Mouse (Mus musculus): Measurements from ENCODE around the gene Ush1g. TPM values are rescaled to one million over a fixed set of nuclear protein-coding genes. Genes with fewer than 3 reads are reported as not detected.

Gene Ush1g
- polyA plus RNA-seq, 1 experiment from 2014 or later: 0.06 TPM

DNA sequence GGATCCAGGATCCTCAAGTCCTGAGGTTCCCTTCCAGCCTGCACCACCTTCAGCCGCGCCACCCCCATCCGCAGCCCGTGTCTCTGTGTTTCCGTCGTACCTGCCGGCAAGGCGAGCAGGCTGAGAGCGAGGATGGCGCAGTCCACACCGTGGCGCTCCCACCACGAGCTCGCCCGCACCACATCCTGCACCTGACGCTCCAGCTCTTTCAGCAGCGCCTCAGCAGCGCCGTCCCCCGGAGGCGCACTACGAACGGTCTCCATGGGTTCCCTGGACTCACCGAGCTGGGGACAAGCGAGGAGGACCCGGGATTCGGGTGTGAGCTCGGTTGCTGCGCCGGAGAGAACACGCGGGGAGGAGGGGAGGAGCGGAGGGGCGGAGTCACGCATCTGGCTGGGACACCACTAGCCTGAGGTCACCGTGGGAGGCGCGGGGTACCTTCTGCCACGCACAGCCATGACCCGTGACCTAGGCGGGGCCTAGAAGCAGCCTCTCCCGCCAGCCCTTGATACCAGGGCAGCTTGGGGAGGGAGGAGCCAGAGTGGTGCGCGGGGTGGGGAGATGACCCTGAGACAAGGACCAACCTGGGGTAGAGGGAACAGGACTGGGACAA, 24.5 kb downstream of the Ush1g start, which contains the start of gene Fads6:
Gene Fads6, minus strand, starts transcription at position 450 of the 613 bp plus-strand sequence.
- Histone ChIP-seq H3K4me3 (peak within 1 kb of the TSS; percentile 49), H3K27ac (peak within 1 kb of the TSS; percentile 55; the same call in 1 of the 2 replicates), H3K9me3 (no peaks in the 10 kb centered on the region; the same call in 1 of the 2 replicates), H3K36me3 (no peaks in the 10 kb centered on the region), H3K4me2 (peak within 1 kb of the TSS; percentile 83), H3K4me1 (replicated peaks) (peaks cover 14% of the 10 kb centered on the region), H3K27me3 (peaks cover 37% of the 10 kb centered on the region), H3K9ac (peak within 1 kb of the TSS; percentile 70)
- ATAC-seq (ENCODE audit: low FRiP score): peak; percentile 88
- WGBS: 2% methylated on average over 44 of the region's 44 CpGs

DNA sequence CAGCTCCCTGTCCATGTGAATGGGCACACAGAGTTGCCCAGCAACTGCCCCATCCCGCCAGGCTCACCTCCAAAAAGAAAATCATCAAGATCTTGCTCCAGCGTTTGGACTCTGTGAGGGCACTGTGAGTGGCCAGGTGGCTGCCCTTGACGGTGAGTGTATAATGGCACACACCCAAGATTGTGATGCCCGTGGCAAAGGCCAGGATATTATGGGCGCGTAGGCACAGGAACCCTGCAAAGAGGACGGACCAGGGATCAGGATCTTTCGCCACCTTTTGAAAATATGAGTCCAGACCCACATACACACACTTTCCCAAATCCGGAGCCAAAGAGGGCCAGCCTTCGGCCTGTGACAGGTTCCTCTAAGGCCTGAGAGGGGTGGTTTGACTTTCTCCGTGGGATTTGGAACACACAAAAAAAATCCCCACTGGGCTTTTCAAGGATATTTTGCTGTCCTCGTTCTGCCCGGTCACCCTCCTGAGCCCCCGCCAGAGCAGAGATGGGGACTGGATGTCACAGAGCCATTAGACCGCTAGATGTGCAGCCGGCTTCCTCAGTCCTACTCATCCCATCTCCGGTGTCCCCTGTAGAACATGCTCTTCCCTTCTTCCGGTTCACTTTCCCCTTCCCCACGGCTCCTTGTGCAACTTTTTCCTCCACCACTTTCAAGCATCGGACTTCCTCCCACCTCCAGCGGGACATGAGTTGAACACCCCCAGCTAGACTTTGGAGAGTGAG, 25.2 kb downstream of the Ush1g start:
- Histone ChIP-seq H3K27me3 (peaks cover 37% of the 10 kb centered on the region), H3K9me3 (no peaks in the 10 kb centered on the region; the same call in 1 of the 2 replicates), H3K36me3 (no peaks in the 10 kb centered on the region), H3K9ac (peak overlapping the region; percentile 70), H3K4me2 (peak overlapping the region; percentile 83), H3K4me1 (replicated peaks) (peaks cover 14% of the 10 kb centered on the region), H3K27ac (no peak overlapping the region), H3K4me3 (peak overlapping the region; percentile 49)
- peak; percentile 50 for ATAC-seq (ENCODE audit: low FRiP score)
- whole genome bisulfite sequencing: 57% methylated on average over 21 of the region's 21 CpGs

DNA sequence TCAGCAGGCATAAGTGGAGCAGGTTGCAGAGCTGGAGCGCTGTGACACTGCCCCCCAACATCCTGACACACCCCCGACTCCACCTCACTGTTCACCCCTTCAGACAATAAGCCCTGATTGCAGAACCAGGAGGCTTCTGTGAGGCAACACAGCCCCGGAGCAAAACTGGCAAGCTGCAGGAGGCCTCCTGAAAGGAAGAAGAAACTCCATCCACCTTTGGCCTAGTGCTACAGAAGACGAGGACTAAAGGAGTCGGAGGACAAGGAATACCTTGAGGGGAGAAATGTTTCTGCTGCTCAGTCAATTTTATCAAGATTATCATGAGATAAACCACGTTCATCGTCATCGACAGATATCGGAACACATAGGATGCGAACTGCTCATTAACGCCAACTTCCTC, 25.9 kb downstream of the Ush1g start:
- Histone ChIP-seq H3K27ac (no peak overlapping the region), H3K4me1 (replicated peaks) (peaks cover 14% of the 10 kb centered on the region), H3K9ac (no peak overlapping the region), H3K9me3 (no peaks in the 10 kb centered on the region; the same call in 1 of the 2 replicates), H3K36me3 (no peaks in the 10 kb centered on the region), H3K27me3 (peaks cover 37% of the 10 kb centered on the region), H3K4me2 (no peak overlapping the region), H3K4me3 (no peak overlapping the region)
- 92% methylated on average over 11 of the region's 11 CpGs for WGBS
- no peak for ATAC-seq (ENCODE audit: low FRiP score)

GRCm38 (mm10) chr11:115292631-115293375, 29.0 kb downstream of the Ush1g start:
- ATAC-seq (ENCODE audit: low FRiP score): no peak
- WGBS: 70% methylated on average over 14 of the region's 14 CpGs
- peaks cover 23% of the 10 kb centered on the region for H3K27me3 ChIP-seq
- no peak overlapping the region for H3K9ac ChIP-seq
- no peaks in the 10 kb centered on the region for H3K9me3 ChIP-seq
- no peak overlapping the region for H3K4me3 ChIP-seq
- H3K4me1 ChIP-seq (replicated peaks): peaks cover 14% of the 10 kb centered on the region
- H3K36me3 ChIP-seq: no peaks in the 10 kb centered on the region
- no peak overlapping the region for H3K27ac ChIP-seq
- H3K4me2 ChIP-seq: no peak overlapping the region

- ATAC-seq (ENCODE audit: low FRiP score): no peak
- H3K27me3 ChIP-seq: peaks cover 13% of the 10 kb centered on the region
- no peak overlapping the region for H3K4me3 ChIP-seq
- H3K9ac ChIP-seq: no peak overlapping the region
- H3K27ac ChIP-seq: no peak overlapping the region
- peaks cover 11% of the 10 kb centered on the region for H3K4me1 ChIP-seq (replicated peaks)
- no peak overlapping the region for H3K4me2 ChIP-seq
- 82% methylated on average over 10 of the region's 10 CpGs for WGBS
- no peaks in the 10 kb centered on the region for H3K9me3 ChIP-seq
- no peaks in the 10 kb centered on the region for H3K36me3 ChIP-seq
Observed at GRCm38 (mm10) chr11:115291503-115291902, 30.3 kb downstream of the Ush1g start.

DNA sequence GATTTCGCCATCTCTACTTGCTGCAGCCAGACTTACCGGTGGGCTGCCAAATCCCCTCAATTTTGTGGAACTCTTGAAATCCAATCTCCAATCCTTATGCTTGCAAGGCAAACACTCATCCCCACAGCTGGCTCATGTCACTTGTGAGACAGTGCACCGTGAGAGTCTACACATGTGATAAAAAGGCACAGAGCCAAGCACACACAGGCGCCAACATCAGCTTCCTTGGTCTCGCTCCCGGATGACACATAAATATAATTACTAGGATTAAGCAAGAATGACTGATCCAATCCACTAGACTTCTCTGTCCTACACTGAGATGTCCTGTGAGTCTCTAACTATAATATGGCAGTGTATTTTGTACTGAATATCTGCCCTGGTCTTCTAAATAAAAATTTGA, 30.9 kb downstream of the Ush1g start:
- H3K4me3 ChIP-seq: no peak overlapping the region
- H3K4me2 ChIP-seq: no peak overlapping the region
- no peak overlapping the region for H3K27ac ChIP-seq
- ATAC-seq (ENCODE audit: low FRiP score): no peak
- no peaks in the 10 kb centered on the region for H3K36me3 ChIP-seq
- peaks cover 13% of the 10 kb centered on the region for H3K4me1 ChIP-seq (replicated peaks)
- 88% methylated on average over 6 of the region's 6 CpGs for WGBS
- H3K9ac ChIP-seq: no peak overlapping the region
- 0 out of 2 replicates have a peak, but pooled peaks cover 9% of the 10 kb centered on the region for H3K27me3 ChIP-seq
- no peaks in the 10 kb centered on the region for H3K9me3 ChIP-seq

DNA sequence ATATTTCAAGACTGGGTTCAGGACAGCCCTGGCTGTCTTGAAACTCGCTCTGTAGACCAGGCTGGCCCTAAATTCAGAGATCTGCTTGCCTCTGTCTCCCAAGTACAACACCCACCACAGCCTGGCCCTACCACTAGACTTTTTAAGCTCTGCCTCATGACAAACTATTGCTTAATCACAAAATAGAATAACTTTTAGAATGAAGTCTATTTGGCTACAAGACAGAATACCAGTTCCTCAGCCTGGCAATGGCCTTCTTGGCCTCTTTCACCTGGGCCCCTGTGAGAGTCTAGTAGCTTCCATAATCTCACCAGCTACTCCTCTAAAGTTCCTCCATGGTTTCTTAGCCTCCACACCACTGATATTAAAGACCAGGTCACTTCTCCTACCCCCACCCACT, 31.5 kb downstream of the Ush1g start:
- no peak overlapping the region for H3K27ac ChIP-seq
- H3K9me3 ChIP-seq: no peaks in the 10 kb centered on the region
- no peaks in the 10 kb centered on the region for H3K36me3 ChIP-seq
- 0 out of 2 replicates have a peak, but pooled peaks cover 3% of the 10 kb centered on the region for H3K27me3 ChIP-seq
- ATAC-seq (ENCODE audit: low FRiP score): no peak
- H3K9ac ChIP-seq: no peak overlapping the region
- H3K4me1 ChIP-seq (replicated peaks): peaks cover 13% of the 10 kb centered on the region
- WGBS: 95% methylated on average over 1 of the region's 1 CpGs
- H3K4me3 ChIP-seq: no peak overlapping the region
- no peak overlapping the region for H3K4me2 ChIP-seq

DNA sequence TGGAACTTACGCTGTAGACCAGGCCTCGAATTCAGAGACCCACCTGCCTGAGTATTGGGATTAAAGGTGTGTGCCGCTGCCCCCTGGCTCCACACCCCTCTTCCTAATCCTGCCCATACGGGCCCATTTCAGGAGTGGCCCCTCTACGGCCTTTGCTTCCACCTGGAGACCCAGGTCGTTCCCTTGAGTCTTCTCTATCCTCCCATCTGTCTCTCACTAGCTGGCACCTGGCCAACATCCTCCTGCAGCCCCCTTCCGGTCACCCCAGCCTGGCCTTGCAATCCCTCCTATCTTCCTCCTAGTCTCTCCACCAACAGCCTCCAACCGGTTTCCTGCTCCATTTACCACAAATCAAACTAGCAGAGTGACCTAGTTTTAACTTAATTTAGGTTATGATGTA, 32.0 kb downstream of the Ush1g start:
- H3K27me3 ChIP-seq: no peaks in the 10 kb centered on the region
- no peak overlapping the region for H3K4me2 ChIP-seq
- no peak overlapping the region for H3K27ac ChIP-seq
- H3K9ac ChIP-seq: no peak overlapping the region
- no peaks in the 10 kb centered on the region for H3K36me3 ChIP-seq
- peaks cover 13% of the 10 kb centered on the region for H3K4me1 ChIP-seq (replicated peaks)
- H3K9me3 ChIP-seq: no peaks in the 10 kb centered on the region
- no peak for ATAC-seq (ENCODE audit: low FRiP score)
- H3K4me3 ChIP-seq: no peak overlapping the region
- 87% methylated on average over 8 of the region's 8 CpGs for WGBS

GRCm38 (mm10) chr11:115288305-115288704, 33.5 kb downstream of the Ush1g start:
- H3K9ac ChIP-seq: no peak overlapping the region
- H3K4me3 ChIP-seq: no peak overlapping the region
- no peaks in the 10 kb centered on the region for H3K27me3 ChIP-seq
- no peak overlapping the region for H3K27ac ChIP-seq
- no peak overlapping the region for H3K4me2 ChIP-seq
- peaks cover 13% of the 10 kb centered on the region for H3K4me1 ChIP-seq (replicated peaks)
- ATAC-seq (ENCODE audit: low FRiP score): no peak
- H3K9me3 ChIP-seq: no peaks in the 10 kb centered on the region
- H3K36me3 ChIP-seq: no peaks in the 10 kb centered on the region
- WGBS: 85% methylated on average over 2 of the region's 2 CpGs

DNA sequence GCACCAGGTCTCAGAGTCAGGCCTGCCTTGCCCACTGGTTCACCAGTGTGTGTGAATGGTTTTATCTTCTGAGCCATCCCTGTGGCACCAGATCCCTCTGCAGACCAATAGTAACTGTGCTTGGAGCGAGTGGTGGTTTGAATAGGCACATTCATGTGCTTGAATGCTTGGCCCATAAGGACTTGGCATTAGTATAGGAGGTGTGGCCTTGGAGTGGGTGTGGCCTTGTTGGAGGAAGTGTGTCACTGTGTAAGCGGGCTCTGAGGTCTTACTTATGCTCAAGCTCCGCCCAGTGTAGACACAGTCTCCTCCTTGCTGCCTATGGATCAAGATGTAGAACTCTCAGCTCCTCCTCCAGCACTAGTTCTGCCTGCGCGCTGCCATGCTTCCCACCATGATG, 34.5 kb downstream of the Ush1g start:
- no peak overlapping the region for H3K4me2 ChIP-seq
- no peak overlapping the region for H3K4me3 ChIP-seq
- peaks cover 13% of the 10 kb centered on the region for H3K4me1 ChIP-seq (replicated peaks)
- H3K36me3 ChIP-seq: no peaks in the 10 kb centered on the region
- H3K9me3 ChIP-seq: no peaks in the 10 kb centered on the region
- H3K9ac ChIP-seq: no peak overlapping the region
- no peak for ATAC-seq (ENCODE audit: low FRiP score)
- no peak overlapping the region for H3K27ac ChIP-seq
- WGBS: 83% methylated on average over 5 of the region's 5 CpGs
- H3K27me3 ChIP-seq: no peaks in the 10 kb centered on the region

GRCm38 (mm10) chr11:115286201-115286993, 35.4 kb downstream of the Ush1g start:
- ATAC-seq (ENCODE audit: low FRiP score): no peak
- no peak overlapping the region for H3K4me2 ChIP-seq
- H3K27ac ChIP-seq: 0 out of 2 replicates have a peak overlapping the region, but pooled peaks have one; percentile 12
- H3K4me3 ChIP-seq: no peak overlapping the region
- H3K4me1 ChIP-seq (replicated peaks): peaks cover 13% of the 10 kb centered on the region
- no peaks in the 10 kb centered on the region for H3K27me3 ChIP-seq
- 0 out of 2 replicates have a peak overlapping the region, but pooled peaks have one; percentile 13 for H3K9ac ChIP-seq
- no peaks in the 10 kb centered on the region for H3K9me3 ChIP-seq
- WGBS: 76% methylated on average over 19 of the region's 19 CpGs
- no peaks in the 10 kb centered on the region for H3K36me3 ChIP-seq

Data from hindbrain, embryonic 13.5 days (tissue).